Mouse (Mus musculus) kidney, adult 2 months (tissue): Measurements from ENCODE around the gene Ttll3. TPM values are rescaled to one million over a fixed set of nuclear protein-coding genes. Genes with fewer than 3 reads are reported as not detected.
A peak's percentile ranks its signal among the peaks of the same experiment; 100 is the strongest.

Experiments used
- DNase-seq: peaks from one replicate; pipeline ENCODE4 v3.0.0; 2021
- H3K27ac ChIP-seq: fragments of 200-500 bp; 2 replicates; pipeline ENCODE4 v1.5.1; 2012; ENCODE audit warnings: low read depth, low read length, control low read depth, inconsistent platforms; ENCODE audit not compliant: insufficient read depth
- H3K27me3 ChIP-seq: fragments of 200-500 bp; replicated peaks from 2 replicates; pipeline ENCODE4 v1.6.1; 2012; ENCODE audit warnings: mild to moderate bottlenecking, moderate library complexity, low read length, inconsistent platforms; ENCODE audit not compliant: control insufficient read depth, insufficient read depth
- H3K36me3 ChIP-seq: fragments of 200-500 bp; 2 replicates; pipeline ENCODE4 v1.6.1; 2012; ENCODE audit warnings: mild to moderate bottlenecking, moderate library complexity, low read length, inconsistent platforms; ENCODE audit not compliant: control insufficient read depth, insufficient read depth
- H3K4me1 ChIP-seq: fragments of 200-500 bp; 2 replicates; pipeline ENCODE4 v1.6.1; 2011; ENCODE audit warnings: low read length; ENCODE audit not compliant: control insufficient read depth, insufficient read depth
- H3K4me3 ChIP-seq: fragments of 200-500 bp; 2 replicates; pipeline ENCODE4 v1.5.1; 2011; ENCODE audit warnings: mild to moderate bottlenecking, low read depth, low read length, control low read depth; ENCODE audit not compliant: insufficient read depth
- CTCF ChIP-seq: fragments of 200-500 bp; conservative IDR thresholded peaks from 2 replicates; pipeline ENCODE4 v1.5.1; 2011; ENCODE audit warnings: low read depth, mild to moderate bottlenecking, control low read depth, low read length, moderate library complexity, mixed read lengths; ENCODE audit not compliant: insufficient read depth, insufficient read length
- POLR2A ChIP-seq: fragments of 200-500 bp; IDR thresholded peaks from one replicate; pipeline ENCODE4 v1.6.1; 2011; ENCODE audit warnings: low read depth, low read length, control low read depth
- WGBS: fragments of 180-500 bp; shearing (Covaris S2); methylation state at CpG from one replicate; pipeline ENCODE4 v1.1.7; 2018; 5-methylcytosine and 5-hydroxymethylcytosine counted together
- polyA plus RNA-seq: library from polyadenylated mRNA; depleted of rRNA; stranded (reverse); fragments of >200 nt; gene quantifications from 2 replicates; pipeline ENCODE4 v1.2.3, GENCODE M21; 2012

Ttll3 gene
- polyA plus RNA-seq, 1 experiment = 5.9 TPM

DNA sequence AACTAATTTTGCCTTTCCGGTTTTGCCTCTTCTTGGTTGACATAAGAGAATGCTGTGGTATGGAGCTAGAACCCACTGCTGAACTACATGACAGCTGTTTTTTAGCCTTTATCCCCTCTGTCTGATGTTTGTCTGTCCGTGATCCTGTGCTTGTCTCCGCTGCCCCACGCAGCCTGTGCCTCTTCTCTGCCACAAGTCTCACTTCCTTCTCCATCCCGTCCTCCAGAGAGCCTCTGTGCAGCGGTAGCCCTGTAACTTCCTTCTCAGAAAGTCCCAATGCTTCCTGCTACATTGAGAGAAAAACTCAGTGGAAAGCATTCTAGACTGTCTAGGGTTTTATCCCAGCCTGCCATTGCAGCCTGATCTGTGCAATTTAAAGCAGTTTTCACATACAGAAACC lies 9.8 kb upstream of the Ttll3 start:
- Histone ChIP-seq H3K27ac (no peak overlapping the region), H3K4me1 (peaks cover 14% of the 10 kb centered on the region), H3K36me3 (peaks cover 4% of the 10 kb centered on the region), H3K27me3 (no peaks in the 10 kb centered on the region), H3K4me3 (peak overlapping the region; percentile 3)
- TF ChIP-seq POLR2A (no peak), CTCF (no peak)
- 61% methylated on average over 6 of the region's 6 CpGs for WGBS
- no peak for DNase-seq

GRCm38 (mm10) chr6:113380480-113380879 lies 8.6 kb upstream of the Ttll3 start:
- peaks cover 5% of the 10 kb centered on the region for H3K36me3 ChIP-seq
- WGBS = 62% methylated on average over 11 of the region's 11 CpGs
- no peaks in the 10 kb centered on the region for H3K27me3 ChIP-seq
- peaks cover 14% of the 10 kb centered on the region for H3K4me1 ChIP-seq
- DNase-seq = peak; percentile 58
- no peak overlapping the region for H3K4me3 ChIP-seq
- H3K27ac ChIP-seq = no peak overlapping the region
- TF ChIP-seq POLR2A (no peak), CTCF (no peak; the same call in 1 of the 2 replicates)

DNA sequence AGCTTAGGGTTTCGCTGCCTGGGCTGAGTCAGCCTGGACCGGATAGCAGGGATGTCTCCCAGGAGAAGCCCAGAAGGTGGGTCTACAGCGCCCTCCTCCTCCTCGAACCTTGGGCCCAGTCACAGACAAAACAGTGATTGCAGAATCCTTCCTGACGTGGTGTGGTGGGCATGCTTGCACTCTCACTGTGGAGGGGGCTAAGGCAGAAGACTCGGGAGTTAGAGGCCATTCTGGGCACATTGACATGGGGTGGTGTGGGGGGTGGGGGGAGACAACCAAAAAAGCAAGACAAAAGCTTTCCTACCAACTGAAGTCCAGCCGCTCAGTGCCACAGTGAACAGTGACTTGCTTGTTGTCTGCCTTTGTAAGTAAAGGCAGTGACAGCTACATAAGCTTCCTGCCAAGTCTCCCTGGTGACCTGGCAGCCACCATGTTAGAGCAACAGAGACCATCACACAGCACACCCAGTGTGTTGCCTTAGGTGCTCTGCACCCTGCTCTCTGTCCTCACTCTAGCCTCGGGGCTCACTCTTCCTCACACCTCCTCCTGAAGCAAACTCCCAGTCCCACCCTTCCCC lies 4.6 kb upstream of the Ttll3 start:
- Histone ChIP-seq H3K27ac (no peak overlapping the region), H3K27me3 (no peaks in the 10 kb centered on the region), H3K4me1 (peaks cover 3% of the 10 kb centered on the region; the same call in 1 of the 2 replicates), H3K4me3 (no peak overlapping the region), H3K36me3 (peaks cover 12% of the 10 kb centered on the region)
- 94% methylated on average over 8 of the region's 8 CpGs for WGBS
- no peak for TF ChIP-seq CTCF
- no peak for TF ChIP-seq POLR2A
- no peak for DNase-seq

- H3K27ac ChIP-seq = no peak overlapping the region
- no peak for TF ChIP-seq POLR2A
- TF ChIP-seq CTCF = no peak
- peaks cover 13% of the 10 kb centered on the region for H3K36me3 ChIP-seq
- H3K27me3 ChIP-seq = no peaks in the 10 kb centered on the region
- no peak overlapping the region for H3K4me3 ChIP-seq
- peaks cover 2% of the 10 kb centered on the region; the same call in 1 of the 2 replicates for H3K4me1 ChIP-seq
- no peak for DNase-seq
- WGBS = 78% methylated on average over 11 of the region's 11 CpGs
These were observed 3.8 kb upstream of the Ttll3 start for GRCm38 (mm10) chr6:113385160-113385714.

- H3K4me1 ChIP-seq = peaks cover 6% of the 10 kb centered on the region
- no peak overlapping the region for H3K4me3 ChIP-seq
- H3K27me3 ChIP-seq = no peaks in the 10 kb centered on the region
- TF ChIP-seq POLR2A (no peak), CTCF (no peak)
- DNase-seq = no peak
- 58% methylated on average over 3 of the region's 3 CpGs for WGBS
- peaks cover 13% of the 10 kb centered on the region for H3K36me3 ChIP-seq
- H3K27ac ChIP-seq = no peak overlapping the region
These were observed 3.0 kb upstream of the Ttll3 start for GRCm38 (mm10) chr6:113386025-113386424.

GRCm38 (mm10) chr6:113390715-113391114 lies 1.7 kb downstream of the Ttll3 start:
- peak; percentile 78 for DNase-seq

DNA sequence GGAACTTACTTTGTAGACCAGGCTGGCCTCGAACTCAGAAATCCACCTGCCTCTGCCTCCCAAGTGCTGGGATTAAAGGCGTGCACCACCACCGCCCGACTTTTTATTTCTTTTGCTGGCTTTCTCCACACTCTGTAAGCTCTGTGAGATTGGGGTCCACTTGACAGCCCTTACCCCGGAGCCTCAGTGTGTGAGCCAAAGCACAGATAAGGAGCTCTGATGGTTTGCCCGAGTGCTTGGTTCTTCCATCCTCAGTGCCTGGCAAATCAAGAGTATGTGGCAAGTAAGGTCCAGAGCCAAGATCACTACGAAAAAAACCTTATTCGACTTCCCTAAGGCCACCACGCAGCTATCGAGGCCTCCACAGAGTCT lies 2.9 kb downstream of the Ttll3 start:
- 26% methylated on average over 10 of the region's 10 CpGs for WGBS
- TF ChIP-seq POLR2A (no peak), CTCF (no peak)
- H3K27ac ChIP-seq = no peak overlapping the region
- peaks cover 6% of the 10 kb centered on the region for H3K36me3 ChIP-seq
- no peak for DNase-seq
- peaks cover 13% of the 10 kb centered on the region for H3K4me1 ChIP-seq
- H3K27me3 ChIP-seq = no peaks in the 10 kb centered on the region
- H3K4me3 ChIP-seq = peak overlapping the region; percentile 24

More at GRCm38 (mm10) chr6:113390715-113391114, 1.7 kb downstream of the Ttll3 start:
- WGBS = 65% methylated on average over 3 of the region's 3 CpGs
- H3K27ac ChIP-seq = peak overlapping the region; percentile 65
- peaks cover 13% of the 10 kb centered on the region for H3K4me1 ChIP-seq
- TF ChIP-seq POLR2A (no peak), CTCF (no peak)
- no peak overlapping the region for H3K4me3 ChIP-seq
- peaks cover 6% of the 10 kb centered on the region for H3K36me3 ChIP-seq
- no peaks in the 10 kb centered on the region for H3K27me3 ChIP-seq
